Mouse (Mus musculus) embryonic facial prominence, embryonic 13.5 days (tissue): ENCODE results near the gene Il34. TPM values are rescaled to one million over a fixed set of nuclear protein-coding genes. Genes with fewer than 3 reads are reported as not detected.
A peak's percentile ranks its signal among the peaks of the same experiment; 100 is the strongest.
"Not testable (repeated sequence)": the region's sequence is repeated elsewhere in the genome, so short reads cannot be mapped to it uniquely, and the experiment has no call there.

Source experiments
- ATAC-seq: fragments of 200-750 bp; cut with Nextera tagmentation; 2 replicates; pipeline ENCODE4 v1.8.0; 2017; ENCODE audit warnings: low read depth; ENCODE audit not compliant: insufficient number of reproducible peaks, insufficient read depth, low FRiP score, low TSS enrichment
- H3K27ac ChIP-seq: fragments of 300-500 bp; sonication (generic); 2 replicates; pipeline ENCODE4 v1.5.1; 2015; ENCODE audit warnings: moderate library complexity, mild to moderate bottlenecking, inconsistent platforms
- H3K27me3 ChIP-seq: fragments of 300-500 bp; sonication (generic); 2 replicates; pipeline ENCODE4 v1.6.1; 2015; ENCODE audit warnings: mild to moderate bottlenecking, inconsistent platforms
- H3K36me3 ChIP-seq: fragments of 300-500 bp; sonication (generic); 2 replicates; pipeline ENCODE4 v1.6.1; 2015; ENCODE audit warnings: mild to moderate bottlenecking, inconsistent platforms
- H3K4me1 ChIP-seq: fragments of 300-500 bp; sonication (generic); 2 replicates; pipeline ENCODE4 v1.6.1; 2015; ENCODE audit warnings: inconsistent platforms
- H3K4me2 ChIP-seq: fragments of 300-500 bp; sonication (generic); 2 replicates; pipeline ENCODE4 v1.6.1; 2015; ENCODE audit warnings: moderate library complexity, mild to moderate bottlenecking, inconsistent platforms
- H3K4me3 ChIP-seq: fragments of 300-500 bp; sonication (generic); 2 replicates; pipeline ENCODE4 v1.5.1; 2015; ENCODE audit warnings: mild to moderate bottlenecking, inconsistent platforms
- H3K9ac ChIP-seq: fragments of 300-500 bp; sonication (generic); 2 replicates; pipeline ENCODE4 v1.6.1; 2015; ENCODE audit warnings: mild to moderate bottlenecking, inconsistent platforms
- H3K9me3 ChIP-seq: fragments of 300-500 bp; sonication (generic); 2 replicates; pipeline ENCODE4 v1.6.1; 2016; ENCODE audit warnings: inconsistent platforms
- WGBS: fragments of 180-500 bp; shearing (Covaris S2); methylation state at CpG from one replicate; pipeline ENCODE4 v1.1.7; 2015; ENCODE audit warnings: mixed read lengths; 5-methylcytosine and 5-hydroxymethylcytosine counted together
- polyA plus RNA-seq: library from polyadenylated mRNA; unstranded; fragments of >200 nt; fragmentation: Nextera tagmentation; extraction: Ambion mirVana; gene quantifications from 2 replicates; pipeline ENCODE4 v1.2.1, GENCODE M21; 2015

Gene Il34
- polyA plus RNA-seq, 1 experiment from 2014 or later, result 0.60 TPM

GRCm38 (mm10) chr8:110790270-110790669 is 15.5 kb downstream of the Il34 start:
- H3K27ac ChIP-seq, result no peak overlapping the region
- H3K4me3 ChIP-seq, result no peak overlapping the region
- no peaks in the 10 kb centered on the region for H3K36me3 ChIP-seq
- H3K27me3 ChIP-seq, result no peaks in the 10 kb centered on the region
- no peak for ATAC-seq
- H3K4me2 ChIP-seq, result no peak overlapping the region
- 68% methylated on average over 6 of the region's 6 CpGs for WGBS
- H3K4me1 ChIP-seq, result peaks cover 33% of the 10 kb centered on the region
- no peak overlapping the region for H3K9ac ChIP-seq
- no peaks in the 10 kb centered on the region for H3K9me3 ChIP-seq

DNA sequence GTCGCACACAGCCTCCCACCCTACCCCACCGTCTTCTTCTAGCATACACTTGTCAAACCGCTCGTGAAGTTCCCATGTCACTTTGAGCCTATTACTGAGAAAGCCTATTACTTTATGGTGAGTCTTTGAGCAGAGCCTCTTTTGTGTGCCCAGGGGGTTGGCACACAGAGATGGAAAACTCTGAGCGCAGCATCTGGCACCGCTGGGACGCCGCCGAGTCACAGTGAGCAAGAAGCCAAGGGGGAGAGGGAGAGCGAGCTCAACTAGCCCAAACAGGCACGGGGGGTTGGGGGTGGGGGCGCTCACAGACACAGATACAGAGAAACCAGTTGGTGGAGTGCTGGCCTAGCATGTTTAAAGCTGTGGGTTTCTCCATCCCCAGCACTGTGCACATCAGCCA is 16.2 kb downstream of the Il34 start:
- Histone ChIP-seq H3K9me3 (no peaks in the 10 kb centered on the region), H3K9ac (no peak overlapping the region; the same call in 1 of the 2 replicates), H3K4me3 (no peak overlapping the region), H3K27ac (peak overlapping the region; percentile 71; the same call in 1 of the 2 replicates), H3K36me3 (no peaks in the 10 kb centered on the region), H3K27me3 (no peaks in the 10 kb centered on the region), H3K4me2 (peak overlapping the region; percentile 22; the same call in 1 of the 2 replicates), H3K4me1 (peaks cover 33% of the 10 kb centered on the region)
- ATAC-seq, result no peak
- WGBS, result 55% methylated on average over 12 of the region's 12 CpGs

DNA sequence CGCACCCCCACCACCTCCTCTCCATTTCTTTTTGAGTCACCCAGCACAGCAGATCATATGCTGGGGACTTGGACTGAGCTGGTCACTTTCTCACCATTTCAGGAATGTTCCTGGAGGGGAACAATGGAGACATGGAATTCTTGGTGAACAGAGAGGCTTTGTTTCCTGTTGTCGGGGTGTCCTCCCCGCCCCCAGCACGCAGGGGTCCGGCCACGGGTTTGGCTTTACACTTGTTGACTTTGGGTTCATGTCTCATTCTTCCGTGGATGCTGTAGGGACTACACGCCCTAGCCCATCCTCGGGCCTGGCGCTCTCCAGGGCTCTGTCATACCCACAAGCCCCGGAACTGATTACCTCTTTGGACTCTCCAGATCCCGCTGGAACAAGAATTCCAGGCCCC is 16.7 kb downstream of the Il34 start:
- Histone ChIP-seq H3K4me1 (peaks cover 32% of the 10 kb centered on the region), H3K4me2 (no peak overlapping the region), H3K27ac (peak overlapping the region; percentile 71; the same call in 1 of the 2 replicates), H3K36me3 (no peaks in the 10 kb centered on the region), H3K9me3 (no peaks in the 10 kb centered on the region), H3K4me3 (no peak overlapping the region), H3K27me3 (no peaks in the 10 kb centered on the region), H3K9ac (no peak overlapping the region; the same call in 1 of the 2 replicates)
- WGBS, result 42% methylated on average over 12 of the region's 12 CpGs
- ATAC-seq, result no peak

DNA sequence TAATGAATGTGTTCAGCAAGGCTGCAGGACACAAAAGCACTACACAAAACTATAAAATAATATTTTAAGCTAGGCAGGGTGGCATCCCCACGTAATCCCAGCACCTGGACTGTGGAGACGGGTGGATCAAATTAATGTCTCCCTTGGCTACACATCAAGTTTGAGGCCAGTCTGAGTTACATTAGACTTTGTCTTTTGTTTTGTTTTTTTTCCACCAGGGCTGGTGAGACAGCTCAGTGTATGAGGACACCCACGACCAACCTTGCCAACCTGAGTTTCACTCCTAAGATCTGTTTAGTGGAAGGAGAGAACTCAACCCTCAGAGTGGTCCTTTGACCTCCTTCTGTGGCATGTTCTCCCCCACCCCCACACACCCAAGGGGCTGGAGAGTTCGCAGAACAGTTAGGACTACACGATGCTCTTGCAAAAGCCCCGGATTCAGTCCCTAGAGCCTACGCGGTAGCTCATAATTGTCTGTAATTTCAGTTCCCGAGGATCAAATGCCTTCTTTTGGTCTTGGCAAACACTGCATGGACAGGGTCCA is 18.2 kb downstream of the Il34 start:
- Histone ChIP-seq H3K4me1 (peaks cover 17% of the 10 kb centered on the region), H3K4me3 (no peak overlapping the region), H3K9ac (no peak overlapping the region), H3K27me3 (no peaks in the 10 kb centered on the region), H3K36me3 (no peaks in the 10 kb centered on the region), H3K9me3 (no peaks in the 10 kb centered on the region), H3K27ac (no peak overlapping the region), H3K4me2 (no peak overlapping the region)
- no peak for ATAC-seq
- WGBS, result 63% methylated on average over 9 of the region's 9 CpGs

GRCm38 (mm10) chr8:110786934-110787333 is 18.8 kb downstream of the Il34 start:
- Histone ChIP-seq H3K27ac (no peak overlapping the region), H3K4me3 (no peak overlapping the region), H3K36me3 (no peaks in the 10 kb centered on the region), H3K4me1 (peaks cover 17% of the 10 kb centered on the region), H3K9ac (no peak overlapping the region), H3K9me3 (no peaks in the 10 kb centered on the region), H3K4me2 (no peak overlapping the region), H3K27me3 (no peaks in the 10 kb centered on the region)
- 87% methylated on average over 8 of the region's 8 CpGs for WGBS
- no peak for ATAC-seq

- not testable (repeated sequence) for H3K4me2 ChIP-seq, H3K9ac ChIP-seq, H3K27me3 ChIP-seq, H3K9me3 ChIP-seq, H3K36me3 ChIP-seq, ATAC-seq, H3K27ac ChIP-seq, H3K4me3 ChIP-seq
- peaks cover 17% of the 10 kb centered on the region for H3K4me1 ChIP-seq
- 77% methylated on average over 7 of the region's 7 CpGs for WGBS
Measured at GRCm38 (mm10) chr8:110786501-110786900, 19.2 kb downstream of the Il34 start.

DNA sequence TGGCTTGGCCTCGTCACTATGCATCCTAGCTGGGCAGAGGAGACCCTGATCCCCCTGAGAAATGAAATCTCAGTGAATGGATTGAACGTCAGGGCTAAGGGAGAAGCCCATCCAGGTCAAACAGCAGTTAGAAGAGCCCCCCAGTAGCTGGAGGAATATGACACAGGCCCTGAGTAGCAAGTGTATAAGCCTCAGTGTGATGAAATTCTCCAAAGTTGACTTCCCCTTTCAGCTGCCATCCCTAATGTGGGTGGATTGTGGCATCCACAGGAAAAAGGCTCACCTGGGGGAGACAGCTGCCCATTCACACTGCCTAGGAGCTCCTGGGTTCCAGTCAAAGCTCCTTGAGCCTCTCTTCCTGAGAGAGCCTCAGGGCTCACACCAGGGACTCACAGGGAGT is 20.4 kb downstream of the Il34 start:
- WGBS, result 62% methylated on average over 2 of the region's 2 CpGs

DNA sequence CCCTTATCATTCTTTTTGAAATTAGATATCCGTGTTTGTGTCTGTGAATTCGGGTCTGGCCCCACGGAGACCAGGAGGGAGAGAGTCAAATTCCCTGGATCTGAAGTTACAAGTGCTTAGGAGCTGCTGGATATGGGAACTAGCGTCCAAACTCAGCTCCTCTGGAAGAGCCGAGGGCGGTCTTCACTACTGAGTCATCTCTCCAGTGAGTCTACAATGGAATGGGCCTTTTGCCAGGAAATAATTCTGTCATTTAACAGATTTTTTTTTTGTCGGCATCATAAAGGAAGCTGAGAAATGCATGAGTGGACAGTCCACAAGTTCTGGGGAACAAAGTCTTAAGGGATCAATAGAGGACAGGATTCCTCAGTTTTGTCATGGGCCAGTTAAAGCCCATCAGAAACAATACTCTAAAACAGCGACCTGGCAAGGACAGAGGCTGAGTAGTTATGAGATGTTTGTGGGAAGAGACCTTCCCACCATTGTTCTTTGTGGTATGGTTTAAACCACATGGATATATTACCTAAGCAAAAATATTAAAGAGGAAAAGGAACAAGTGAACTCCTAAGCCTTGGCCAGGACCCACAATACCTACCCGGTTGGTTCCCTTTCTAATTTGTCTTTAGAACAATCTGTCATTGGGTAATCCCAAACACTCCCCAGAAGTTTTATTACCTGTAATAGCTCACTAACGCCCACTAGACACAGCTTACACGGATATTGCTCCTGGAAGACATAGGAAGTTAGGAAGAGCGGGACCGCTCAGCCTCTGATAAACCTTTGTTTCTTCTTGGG is 25.6 kb downstream of the Il34 start:
- Histone ChIP-seq H3K9ac (no peak overlapping the region), H3K4me1 (no peaks in the 10 kb centered on the region), H3K27ac (no peak overlapping the region), H3K36me3 (no peaks in the 10 kb centered on the region), H3K27me3 (no peaks in the 10 kb centered on the region), H3K9me3 (no peaks in the 10 kb centered on the region), H3K4me3 (no peak overlapping the region), H3K4me2 (no peak overlapping the region)
- WGBS, result 83% methylated on average over 13 of the region's 13 CpGs
- no peak for ATAC-seq

More for the DNA sequence above, 20.4 kb downstream of the Il34 start:
- Histone ChIP-seq H3K27ac (no peak overlapping the region), H3K4me3 (no peak overlapping the region), H3K36me3 (no peaks in the 10 kb centered on the region), H3K4me2 (no peak overlapping the region), H3K4me1 (peaks cover 16% of the 10 kb centered on the region), H3K9me3 (no peaks in the 10 kb centered on the region), H3K27me3 (no peaks in the 10 kb centered on the region), H3K9ac (no peak overlapping the region; the same call in 1 of the 2 replicates)
- ATAC-seq, result no peak

DNA sequence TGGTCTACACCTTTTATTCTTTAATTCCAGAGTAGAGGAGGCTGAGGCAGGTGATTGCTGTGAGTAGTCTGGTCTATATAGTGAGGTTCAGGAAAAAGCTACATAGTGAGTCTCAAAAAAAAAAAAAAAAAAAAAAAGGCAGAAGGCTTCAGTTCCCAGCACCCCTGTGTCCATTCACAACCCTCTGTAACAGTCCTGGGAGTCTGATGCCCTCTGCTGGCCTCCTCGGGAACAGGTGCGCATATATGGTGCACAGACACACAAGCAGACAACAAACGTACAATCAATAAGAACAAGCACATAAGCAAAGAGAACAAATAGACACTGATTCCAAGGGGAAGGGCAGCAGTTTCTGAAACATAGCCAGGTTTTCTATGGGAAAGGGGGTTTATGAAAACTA is 29.4 kb downstream of the Il34 start:
- H3K4me1 ChIP-seq, result peaks cover 6% of the 10 kb centered on the region; the same call in 1 of the 2 replicates
- WGBS, result 97% methylated on average over 3 of the region's 3 CpGs
- H3K36me3 ChIP-seq, result no peaks in the 10 kb centered on the region
- no peak overlapping the region for H3K4me3 ChIP-seq
- no peak overlapping the region for H3K9ac ChIP-seq
- no peak for ATAC-seq
- no peaks in the 10 kb centered on the region for H3K27me3 ChIP-seq
- no peaks in the 10 kb centered on the region for H3K9me3 ChIP-seq
- no peak overlapping the region for H3K4me2 ChIP-seq
- H3K27ac ChIP-seq, result no peak overlapping the region

- Histone ChIP-seq H3K27me3 (no peaks in the 10 kb centered on the region), H3K27ac (no peak overlapping the region), H3K9ac (no peak overlapping the region), H3K4me3 (no peak overlapping the region), H3K4me2 (no peak overlapping the region), H3K36me3 (no peaks in the 10 kb centered on the region), H3K9me3 (no peaks in the 10 kb centered on the region), H3K4me1 (peaks cover 6% of the 10 kb centered on the region; the same call in 1 of the 2 replicates)
- ATAC-seq, result no peak
- 84% methylated on average over 3 of the region's 3 CpGs for WGBS
Measured at GRCm38 (mm10) chr8:110775721-110776120, 30.0 kb downstream of the Il34 start.

DNA sequence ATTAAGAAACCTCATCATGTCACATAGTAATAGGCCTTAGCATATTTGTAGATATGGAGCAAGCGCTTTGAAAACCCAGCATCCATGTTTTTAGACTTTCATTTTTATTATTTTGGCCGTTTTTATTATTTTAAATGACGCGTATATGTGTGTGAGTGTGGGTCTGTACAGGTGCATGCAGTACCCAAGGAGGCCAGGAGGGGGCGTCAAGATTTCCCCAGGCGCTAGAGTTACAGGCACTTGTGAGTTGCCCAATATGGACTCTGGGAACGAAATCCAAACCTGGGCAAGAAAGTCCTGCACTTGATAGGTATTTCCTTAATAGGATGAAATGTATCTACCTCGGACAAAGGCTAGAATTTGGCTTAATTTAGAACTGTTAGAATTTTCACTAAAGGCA is 30.4 kb downstream of the Il34 start:
- no peak overlapping the region for H3K27ac ChIP-seq
- WGBS, result 76% methylated on average over 8 of the region's 8 CpGs

DNA sequence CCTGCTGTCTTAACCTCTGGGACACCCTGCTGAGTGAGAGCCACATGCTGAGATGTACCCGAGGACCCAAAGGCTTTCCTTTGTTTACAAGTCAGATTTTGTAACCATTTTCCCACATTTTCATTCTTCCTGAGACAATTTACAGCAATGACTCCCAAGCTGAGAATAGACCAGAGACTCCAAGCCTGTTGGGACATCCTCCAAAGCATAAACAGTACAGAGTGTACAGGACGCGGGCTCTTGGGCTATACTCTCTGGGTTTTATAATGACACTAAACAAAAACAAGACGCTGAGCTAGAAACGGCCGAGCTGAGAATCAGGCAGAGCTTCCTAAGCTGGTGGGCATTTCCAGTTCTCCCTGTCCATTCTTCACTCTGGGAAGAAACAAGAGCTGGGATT is 31.0 kb downstream of the Il34 start:
- ATAC-seq, result no peak
- H3K4me1 ChIP-seq, result peaks cover 6% of the 10 kb centered on the region; the same call in 1 of the 2 replicates
- no peaks in the 10 kb centered on the region for H3K36me3 ChIP-seq
- H3K27me3 ChIP-seq, result no peaks in the 10 kb centered on the region
- no peak overlapping the region for H3K4me3 ChIP-seq
- WGBS, result 75% methylated on average over 6 of the region's 6 CpGs
- H3K27ac ChIP-seq, result no peak overlapping the region
- H3K4me2 ChIP-seq, result no peak overlapping the region
- H3K9ac ChIP-seq, result no peak overlapping the region
- no peaks in the 10 kb centered on the region for H3K9me3 ChIP-seq

More for the DNA sequence above, 30.4 kb downstream of the Il34 start:
- no peak for ATAC-seq
- H3K27me3 ChIP-seq, result no peaks in the 10 kb centered on the region
- no peak overlapping the region for H3K4me3 ChIP-seq
- H3K9ac ChIP-seq, result no peak overlapping the region
- H3K9me3 ChIP-seq, result no peaks in the 10 kb centered on the region
- no peak overlapping the region for H3K4me2 ChIP-seq
- peaks cover 6% of the 10 kb centered on the region; the same call in 1 of the 2 replicates for H3K4me1 ChIP-seq
- H3K36me3 ChIP-seq, result no peaks in the 10 kb centered on the region
